Mouse (Mus musculus) lung, postnatal 0 days (tissue): Measurements from ENCODE around the gene Lap3. TPM values are rescaled to one million over a fixed set of nuclear protein-coding genes. Genes with fewer than 3 reads are reported as not detected.

Experiments
- ATAC-seq: fragments of 200-750 bp; cut with Nextera tagmentation; 2 replicates; pipeline ENCODE4 v1.8.0; 2017; ENCODE audit warnings: moderate library complexity
- DNase-seq: peaks from one replicate; pipeline ENCODE4 v3.0.0-alpha.2; 2016; ENCODE audit warnings: low spot score
- H3K27ac ChIP-seq: fragments of 300-500 bp; sonication (generic); 2 replicates; pipeline ENCODE4 v1.5.1; 2014; ENCODE audit warnings: antibody characterized with exemption, mild to moderate bottlenecking, low read length, mixed read lengths
- H3K27me3 ChIP-seq: fragments of 300-500 bp; sonication (generic); replicated peaks from 2 replicates; pipeline ENCODE4 v1.6.1; 2014; ENCODE audit warnings: low read length, mixed read lengths; ENCODE audit not compliant: insufficient read depth
- H3K36me3 ChIP-seq: fragments of 300-500 bp; sonication (generic); 2 replicates; pipeline ENCODE4 v1.6.1; 2014; ENCODE audit warnings: low read length, mixed read lengths; ENCODE audit not compliant: insufficient read depth
- H3K4me1 ChIP-seq: fragments of 300-500 bp; sonication (generic); 2 replicates; pipeline ENCODE4 v1.6.1; 2014; ENCODE audit warnings: antibody characterized with exemption, low read depth, low read length, mixed read lengths; ENCODE audit not compliant: insufficient read depth
- H3K4me2 ChIP-seq: fragments of 300-500 bp; sonication (generic); replicated peaks from 2 replicates; pipeline ENCODE4 v1.6.1; 2014; ENCODE audit warnings: low read depth, mild to moderate bottlenecking, low read length, moderate library complexity, mixed read lengths
- H3K4me3 ChIP-seq: fragments of 300-500 bp; sonication (generic); 2 replicates; pipeline ENCODE4 v1.5.1; 2014; ENCODE audit warnings: low read depth, low read length
- H3K9ac ChIP-seq: fragments of 300-500 bp; sonication (generic); replicated peaks from 2 replicates; pipeline ENCODE4 v1.6.1; 2014; ENCODE audit warnings: low read depth, mild to moderate bottlenecking
- H3K9me3 ChIP-seq: fragments of 300-500 bp; sonication (generic); 2 replicates; pipeline ENCODE4 v1.6.1; 2016; ENCODE audit warnings: low read length, mixed read lengths
- CTCF ChIP-seq: IDR thresholded peaks from 2 replicates; pipeline ENCODE4 v1.5.1; 2016; ENCODE audit warnings: antibody characterized with exemption, mild to moderate bottlenecking
- EP300 ChIP-seq: IDR thresholded peaks from 2 replicates; pipeline ENCODE4 v1.6.1; 2016; ENCODE audit warnings: antibody characterized with exemption, mild to moderate bottlenecking, control low read depth
- WGBS: fragments of 180-500 bp; shearing (Covaris S2); extraction: QIAGEN DNeasy Blood & Tissue Kit; methylation state at CpG from one replicate; pipeline ENCODE4 v1.1.7; 2014; 5-methylcytosine and 5-hydroxymethylcytosine counted together
- polyA plus RNA-seq: library from polyadenylated mRNA; unstranded; fragments of >200 nt; fragmentation: Nextera tagmentation; extraction: Ambion mirVana; gene quantifications from 2 replicates; pipeline ENCODE4 v1.2.1, GENCODE M21; 2015

Gene Lap3
- polyA plus RNA-seq = 48.7 and 60.8 TPM in 2 replicates

DNA sequence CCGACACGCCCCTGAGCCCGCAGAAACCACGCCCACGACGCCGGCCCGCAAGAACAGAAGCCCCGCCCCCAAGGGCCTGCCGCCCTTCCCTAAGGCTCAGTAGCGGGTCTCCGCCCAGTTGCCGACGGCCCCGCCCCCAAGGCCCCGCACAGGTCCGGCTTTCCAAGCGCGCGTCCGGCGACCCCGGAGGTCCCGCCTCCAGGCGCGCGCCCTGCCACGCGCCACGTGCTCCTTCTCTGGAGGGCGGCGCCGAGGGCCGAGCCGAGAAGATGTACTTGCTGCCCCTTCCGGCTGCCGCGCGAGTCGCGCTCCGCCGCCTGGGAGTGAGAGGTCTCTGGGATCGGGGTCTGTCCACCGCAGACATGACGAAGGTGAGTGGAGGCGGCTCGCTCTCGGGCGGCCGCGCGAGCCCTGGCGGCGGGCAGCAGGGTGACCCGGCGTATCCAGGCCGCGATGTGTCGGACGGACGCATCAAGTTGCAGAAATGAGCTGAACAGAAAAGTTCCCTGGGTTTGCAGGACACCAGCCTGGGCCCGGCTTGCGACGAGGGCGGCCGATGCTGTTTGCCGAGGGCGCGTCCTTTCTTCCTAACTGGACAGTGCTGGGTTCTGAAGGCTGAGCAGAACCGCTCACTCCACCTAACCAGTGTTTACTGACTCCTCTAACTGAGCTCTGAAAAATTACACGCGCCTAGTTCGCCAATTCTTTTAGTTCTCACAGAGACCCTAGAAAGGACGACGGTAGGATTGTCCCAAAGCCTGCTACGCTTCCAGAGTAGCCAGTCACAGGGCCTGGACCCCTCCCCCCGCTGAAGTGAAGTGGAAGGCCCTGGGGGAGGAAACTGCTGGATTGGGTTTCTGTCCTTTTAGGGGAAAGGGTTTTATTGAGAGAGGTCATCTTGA lies at the start of gene Lap3:
Lap3 (plus strand) TSS at position 184 of the 902 bp plus-strand sequence.
- Histone ChIP-seq H3K4me3 (peak within 1 kb of the TSS; percentile 62), H3K9ac (peak within 1 kb of the TSS; percentile 67), H3K4me2 (peak within 1 kb of the TSS; percentile 85), H3K4me1 (peaks cover 4% of the 10 kb centered on the region; the same call in 1 of the 2 replicates), H3K27me3 (no peaks in the 10 kb centered on the region), H3K9me3 (no peaks in the 10 kb centered on the region), H3K36me3 (peaks cover 7% of the 10 kb centered on the region; the same call in 1 of the 2 replicates), H3K27ac (peak within 1 kb of the TSS; percentile 67)
- TF ChIP-seq CTCF (peak; percentile 62), EP300 (no peak)
- DNase-seq = peak; percentile 98
- peak; percentile 97 for ATAC-seq
- WGBS = under 1% methylated on average over 73 of the region's 78 CpGs

DNA sequence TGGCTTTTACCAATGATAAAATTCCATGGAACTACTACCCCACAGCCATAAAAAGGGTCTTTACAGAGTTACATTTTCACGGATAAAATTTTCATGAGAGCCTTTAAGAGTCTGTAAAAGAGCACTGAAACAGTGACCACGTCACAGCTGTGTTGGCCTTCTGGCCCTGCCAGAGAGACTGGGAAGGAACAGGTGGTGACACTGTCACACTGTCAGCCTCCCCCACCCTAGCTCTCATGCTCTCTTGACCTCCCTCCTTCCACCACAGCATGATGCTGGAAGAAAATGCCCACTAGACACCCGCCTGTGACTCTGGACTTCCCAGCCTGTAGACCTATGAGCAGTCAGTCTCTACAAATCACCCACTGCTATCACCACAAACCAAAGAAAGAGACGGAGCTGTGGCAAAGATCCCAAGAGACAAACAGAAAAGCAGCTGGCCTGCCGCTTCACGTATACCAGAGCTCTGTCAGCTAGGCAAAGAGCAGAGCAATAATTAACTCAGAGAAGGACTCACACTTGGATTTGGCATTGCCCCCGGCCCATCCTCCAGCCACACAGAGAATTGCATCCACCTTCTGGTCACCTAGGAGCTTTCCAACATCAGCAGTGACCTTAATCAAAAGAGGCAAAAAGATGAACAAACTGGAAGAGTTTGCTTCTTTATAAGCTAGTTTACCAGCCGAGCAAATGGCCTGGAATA lies 48.9 kb upstream of the Lap3 start:
- WGBS = 86% methylated on average over 8 of the region's 8 CpGs
- no peak overlapping the region for H3K27ac ChIP-seq

DNA sequence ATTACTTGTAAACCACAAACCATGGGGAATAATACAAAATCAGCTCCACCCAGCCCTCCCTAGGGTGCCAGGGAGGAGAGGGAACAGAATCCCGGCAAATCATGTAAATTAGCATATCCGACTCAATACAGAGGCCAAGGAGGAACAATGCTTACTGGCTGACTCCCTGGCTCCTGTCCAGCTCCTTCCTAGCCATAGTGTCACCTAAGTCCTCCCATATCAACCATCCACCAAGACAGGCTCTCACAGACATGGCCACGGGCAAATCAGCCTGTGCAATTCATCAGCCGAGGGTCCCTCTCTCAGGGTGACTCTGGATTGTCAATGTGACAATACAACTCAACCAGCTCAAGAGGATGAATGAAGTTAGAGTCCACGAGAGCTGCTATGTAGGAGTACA lies 44.5 kb upstream of the Lap3 start:
- no peak overlapping the region for H3K9ac ChIP-seq
- TF ChIP-seq CTCF = no peak
- TF ChIP-seq EP300 = no peak
- H3K9me3 ChIP-seq = no peaks in the 10 kb centered on the region
- no peak for DNase-seq
- no peak overlapping the region for H3K27ac ChIP-seq
- H3K36me3 ChIP-seq = no peaks in the 10 kb centered on the region
- ATAC-seq = no peak
- no peaks in the 10 kb centered on the region for H3K27me3 ChIP-seq
- H3K4me1 ChIP-seq = peaks cover 10% of the 10 kb centered on the region; the same call in 1 of the 2 replicates
- H3K4me3 ChIP-seq = no peak overlapping the region
- H3K4me2 ChIP-seq = no peak overlapping the region; the same call in 1 of the 2 replicates
- WGBS = 41% methylated on average over 5 of the region's 5 CpGs

More for the DNA sequence above, 48.9 kb upstream of the Lap3 start:
- no peak for TF ChIP-seq EP300
- TF ChIP-seq CTCF = no peak
- Histone ChIP-seq H3K36me3 (no peaks in the 10 kb centered on the region), H3K4me2 (no peak overlapping the region), H3K4me3 (no peak overlapping the region), H3K27me3 (no peaks in the 10 kb centered on the region), H3K4me1 (peaks cover 7% of the 10 kb centered on the region; the same call in 1 of the 2 replicates), H3K9me3 (no peaks in the 10 kb centered on the region), H3K9ac (no peak overlapping the region)
- ATAC-seq = no peak
- DNase-seq = no peak

DNA sequence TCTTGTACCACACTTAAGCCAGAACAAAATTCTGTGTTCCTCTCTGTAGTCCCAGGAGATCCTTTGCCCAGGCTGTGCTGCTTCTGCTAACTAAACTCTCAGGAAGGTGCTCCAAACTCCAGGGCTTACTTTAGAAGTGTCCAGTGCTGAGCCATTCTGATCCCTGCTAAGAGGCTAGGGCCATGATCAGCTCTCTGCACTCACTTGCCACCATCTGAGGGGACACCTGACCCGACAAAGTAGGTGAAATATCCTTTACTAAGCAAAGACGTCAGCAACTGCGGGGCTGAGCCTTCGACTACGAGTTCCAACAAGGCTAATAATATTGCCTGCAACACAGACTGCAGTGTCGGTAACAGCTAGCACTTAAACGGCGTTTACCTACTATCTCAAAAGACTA lies 44.0 kb upstream of the Lap3 start:
- Histone ChIP-seq H3K27ac (peak overlapping the region; percentile 77; the same call in 1 of the 2 replicates), H3K9me3 (no peaks in the 10 kb centered on the region), H3K27me3 (no peaks in the 10 kb centered on the region), H3K4me1 (peaks cover 10% of the 10 kb centered on the region; the same call in 1 of the 2 replicates), H3K9ac (peak overlapping the region; percentile 39), H3K36me3 (no peaks in the 10 kb centered on the region), H3K4me3 (peak overlapping the region; percentile 58), H3K4me2 (peak overlapping the region; percentile 97)
- WGBS = under 1% methylated on average over 8 of the region's 8 CpGs
- DNase-seq (peak; percentile 24), ATAC-seq (no peak)
- TF ChIP-seq EP300 (no peak), CTCF (no peak)

DNA sequence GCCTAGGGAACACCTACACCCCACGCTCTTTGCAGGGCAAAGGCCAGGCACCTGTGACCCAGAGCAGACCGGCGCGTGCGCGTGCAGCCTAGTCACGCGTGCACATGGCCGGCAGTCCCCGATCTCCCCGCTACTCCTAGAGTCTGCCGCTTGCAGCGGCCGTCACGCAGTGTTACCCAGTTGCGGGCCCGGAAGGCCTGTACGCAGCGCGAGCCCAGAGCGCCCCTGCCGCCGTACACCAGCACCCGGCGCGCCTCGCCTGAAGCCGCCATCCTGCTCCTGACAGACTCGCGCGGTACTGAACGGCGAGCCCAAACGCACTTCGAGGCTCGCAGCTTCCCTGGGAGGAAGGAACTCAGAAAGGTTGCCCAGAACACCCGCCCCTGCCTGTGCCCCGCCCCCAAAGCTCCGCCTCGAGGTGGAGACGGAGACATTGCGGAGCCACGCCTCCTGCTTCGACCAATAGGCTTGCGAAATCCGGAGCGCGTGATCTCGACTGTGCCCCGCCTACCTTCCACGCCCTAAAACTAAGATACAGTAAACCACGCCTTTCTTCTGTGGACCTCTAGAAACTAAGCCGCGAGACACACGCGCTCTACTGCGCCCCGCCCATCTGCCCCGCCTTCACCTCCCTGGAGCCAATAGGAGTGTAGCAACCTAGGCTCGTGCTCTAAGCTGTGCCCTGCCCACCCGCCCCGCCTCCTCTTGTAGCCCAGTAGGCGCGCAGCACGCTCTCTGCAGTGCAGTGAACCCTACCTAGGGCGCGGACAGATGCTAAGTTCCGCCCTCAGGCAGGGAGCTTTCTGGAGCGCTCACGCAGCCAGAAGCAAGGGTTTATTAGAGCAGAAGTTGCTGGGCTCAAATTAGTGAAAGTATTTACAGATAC lies 43.1 kb upstream of the Lap3 start, which contains the start of gene Qdpr:
Qdpr (minus strand) TSS at position 406 of the 886 bp plus-strand sequence.
- Histone ChIP-seq H3K4me2 (peak within 1 kb of the TSS; percentile 97), H3K36me3 (no peaks in the 10 kb centered on the region), H3K4me3 (peak within 1 kb of the TSS; percentile 58), H3K27ac (peak within 1 kb of the TSS; percentile 77), H3K9ac (peak within 1 kb of the TSS; percentile 39), H3K9me3 (no peaks in the 10 kb centered on the region), H3K27me3 (no peaks in the 10 kb centered on the region), H3K4me1 (peaks cover 10% of the 10 kb centered on the region; the same call in 1 of the 2 replicates)
- ATAC-seq = peak; percentile 99
- TF ChIP-seq EP300 (0 out of 2 replicates have a peak, but pooled peaks have one; percentile 2), CTCF (peak; percentile 32; the same call in 1 of the 2 replicates)
- WGBS = under 1% methylated on average over 70 of the region's 70 CpGs
- peak; percentile 100 for DNase-seq
